Mouse (Mus musculus): Measurements from ENCODE around the gene Nqo2. TPM values are rescaled to one million over a fixed set of nuclear protein-coding genes. Genes with fewer than 3 reads are reported as not detected.
A peak's percentile ranks its signal among the peaks of the same experiment; 100 is the strongest.
"Not testable (repeated sequence)": the region's sequence is repeated elsewhere in the genome, so short reads cannot be mapped to it uniquely, and the experiment has no call there.

The Nqo2 gene
- 21.6 and 24.0 TPM in 2 replicates for polyA plus RNA-seq (2016; fragmentation: Nextera tagmentation; extraction: Ambion mirVana)

- Histone ChIP-seq H3K9me3 (no peaks in the 10 kb centered on the region), H3K27ac (replicated peaks) (peak within 1 kb of the TSS; percentile 93), H3K27me3 (replicated peaks; ENCODE audit: low read depth, poor library complexity, severe bottlenecking) (no peaks in the 10 kb centered on the region), H3K4me1 (peaks cover 11% of the 10 kb centered on the region), H3K4me3 (peak within 1 kb of the TSS; percentile 69), H3K36me3 (replicated peaks) (no peaks in the 10 kb centered on the region)
- 3% methylated on average over 22 of the region's 22 CpGs for WGBS
- peak; percentile 87 for DNase-seq (ENCODE audit: low spot score)
Observed at GRCm38 (mm10) chr13:33964206-33965046, at the start of gene Nqo2. Gene Nqo2, plus strand, starts transcription at chr13:33964687.

GRCm38 (mm10) chr13:33921041-33921440 is 43.4 kb upstream of the Nqo2 start:
- Histone ChIP-seq H3K4me3 (no peak overlapping the region), H3K9me3 (no peaks in the 10 kb centered on the region), H3K36me3 (replicated peaks) (peaks cover 24% of the 10 kb centered on the region), H3K27me3 (replicated peaks; ENCODE audit: low read depth, poor library complexity, severe bottlenecking) (no peaks in the 10 kb centered on the region), H3K4me1 (no peaks in the 10 kb centered on the region), H3K27ac (replicated peaks) (no peak overlapping the region)
- 92% methylated on average over 6 of the region's 6 CpGs for WGBS
- no peak for DNase-seq (ENCODE audit: low spot score)

- DNase-seq (ENCODE audit: low spot score), result no peak
- Histone ChIP-seq H3K4me1 (no peaks in the 10 kb centered on the region), H3K36me3 (replicated peaks) (peaks cover 24% of the 10 kb centered on the region), H3K4me3 (no peak overlapping the region), H3K27ac (replicated peaks) (no peak overlapping the region), H3K27me3 (replicated peaks; ENCODE audit: low read depth, poor library complexity, severe bottlenecking) (no peaks in the 10 kb centered on the region), H3K9me3 (no peaks in the 10 kb centered on the region)
- WGBS, result 84% methylated on average over 5 of the region's 5 CpGs
Observed at GRCm38 (mm10) chr13:33921699-33922098, 42.8 kb upstream of the Nqo2 start.

GRCm38 (mm10) chr13:33930281-33930680 is 34.2 kb upstream of the Nqo2 start:
- H3K27ac ChIP-seq (replicated peaks), result no peak overlapping the region
- no peak for DNase-seq (ENCODE audit: low spot score)
- 80% methylated on average over 2 of the region's 2 CpGs for WGBS

GRCm38 (mm10) chr13:33930912-33931311 is 33.6 kb upstream of the Nqo2 start:
- no peak for DNase-seq (ENCODE audit: low spot score)
- no peak overlapping the region for H3K4me3 ChIP-seq
- no peak overlapping the region for H3K27ac ChIP-seq (replicated peaks)
- no peaks in the 10 kb centered on the region for H3K36me3 ChIP-seq (replicated peaks)
- H3K27me3 ChIP-seq (replicated peaks; ENCODE audit: low read depth, poor library complexity, severe bottlenecking), result no peaks in the 10 kb centered on the region
- H3K4me1 ChIP-seq, result peaks cover 10% of the 10 kb centered on the region
- WGBS, result 85% methylated on average over 3 of the region's 3 CpGs
- H3K9me3 ChIP-seq, result no peaks in the 10 kb centered on the region

More at GRCm38 (mm10) chr13:33930281-33930680, 34.2 kb upstream of the Nqo2 start:
- Histone ChIP-seq H3K27me3 (replicated peaks; ENCODE audit: low read depth, poor library complexity, severe bottlenecking) (no peaks in the 10 kb centered on the region), H3K4me3 (no peak overlapping the region), H3K9me3 (no peaks in the 10 kb centered on the region), H3K36me3 (replicated peaks) (no peaks in the 10 kb centered on the region), H3K4me1 (peaks cover 3% of the 10 kb centered on the region)

- Histone ChIP-seq H3K4me1 (peaks cover 14% of the 10 kb centered on the region), H3K27me3 (replicated peaks; ENCODE audit: low read depth, poor library complexity, severe bottlenecking) (no peaks in the 10 kb centered on the region), H3K27ac (replicated peaks) (no peak overlapping the region), H3K9me3 (no peaks in the 10 kb centered on the region), H3K36me3 (replicated peaks) (no peaks in the 10 kb centered on the region), H3K4me3 (peak overlapping the region; percentile 76; the same call in 1 of the 2 replicates)
- DNase-seq (ENCODE audit: low spot score), result no peak
- 79% methylated on average over 6 of the region's 6 CpGs for WGBS
Observed at GRCm38 (mm10) chr13:33934743-33935142, 29.7 kb upstream of the Nqo2 start.

GRCm38 (mm10) chr13:33935465-33936181 is 28.9 kb upstream of the Nqo2 start:
- under 1% methylated on average over 44 of the region's 44 CpGs for WGBS
- peak overlapping the region; percentile 86 for H3K27ac ChIP-seq (replicated peaks)
- H3K4me1 ChIP-seq, result peaks cover 14% of the 10 kb centered on the region
- H3K4me3 ChIP-seq, result peak overlapping the region; percentile 76
- H3K27me3 ChIP-seq (replicated peaks; ENCODE audit: low read depth, poor library complexity, severe bottlenecking), result no peaks in the 10 kb centered on the region
- no peaks in the 10 kb centered on the region for H3K36me3 ChIP-seq (replicated peaks)
- H3K9me3 ChIP-seq, result no peaks in the 10 kb centered on the region
- DNase-seq (ENCODE audit: low spot score), result peak; percentile 71

- DNase-seq (ENCODE audit: low spot score), result no peak
- Histone ChIP-seq H3K4me1 (peaks cover 14% of the 10 kb centered on the region), H3K9me3 (no peaks in the 10 kb centered on the region), H3K27ac (replicated peaks) (no peak overlapping the region), H3K4me3 (no peak overlapping the region), H3K36me3 (replicated peaks) (no peaks in the 10 kb centered on the region), H3K27me3 (replicated peaks; ENCODE audit: low read depth, poor library complexity, severe bottlenecking) (no peaks in the 10 kb centered on the region)
- 93% methylated on average over 5 of the region's 5 CpGs for WGBS
Observed at GRCm38 (mm10) chr13:33937151-33937550, 27.3 kb upstream of the Nqo2 start.

- H3K27ac ChIP-seq (replicated peaks); H3K9me3 ChIP-seq; DNase-seq (ENCODE audit: low spot score); H3K4me3 ChIP-seq; H3K27me3 ChIP-seq (replicated peaks; ENCODE audit: low read depth, poor library complexity, severe bottlenecking); H3K36me3 ChIP-seq (replicated peaks): not testable (repeated sequence)
- H3K4me1 ChIP-seq, result peaks cover 14% of the 10 kb centered on the region
Observed at GRCm38 (mm10) chr13:33937587-33937986, 26.9 kb upstream of the Nqo2 start.

GRCm38 (mm10) chr13:33941288-33941808 is 23.1 kb upstream of the Nqo2 start:
- WGBS, result 90% methylated on average over 5 of the region's 5 CpGs
- H3K4me3 ChIP-seq, result no peak overlapping the region
- H3K27me3 ChIP-seq (replicated peaks; ENCODE audit: low read depth, poor library complexity, severe bottlenecking), result no peaks in the 10 kb centered on the region
- DNase-seq (ENCODE audit: low spot score), result no peak
- no peaks in the 10 kb centered on the region for H3K36me3 ChIP-seq (replicated peaks)
- no peaks in the 10 kb centered on the region for H3K9me3 ChIP-seq
- H3K27ac ChIP-seq (replicated peaks), result no peak overlapping the region
- H3K4me1 ChIP-seq, result no peaks in the 10 kb centered on the region

GRCm38 (mm10) chr13:33942212-33942779 is 22.2 kb upstream of the Nqo2 start:
- Histone ChIP-seq H3K9me3 (no peaks in the 10 kb centered on the region), H3K27ac (replicated peaks) (no peak overlapping the region), H3K27me3 (replicated peaks; ENCODE audit: low read depth, poor library complexity, severe bottlenecking) (no peaks in the 10 kb centered on the region), H3K4me1 (no peaks in the 10 kb centered on the region), H3K36me3 (replicated peaks) (no peaks in the 10 kb centered on the region), H3K4me3 (no peak overlapping the region)
- peak; percentile 40 for DNase-seq (ENCODE audit: low spot score)
- WGBS, result 51% methylated on average over 4 of the region's 4 CpGs

GRCm38 (mm10) chr13:33951308-33952074 is 13.0 kb upstream of the Nqo2 start:
- no peak overlapping the region for H3K4me3 ChIP-seq
- WGBS, result 79% methylated on average over 4 of the region's 4 CpGs
- no peaks in the 10 kb centered on the region for H3K27me3 ChIP-seq (replicated peaks; ENCODE audit: low read depth, poor library complexity, severe bottlenecking)
- no peaks in the 10 kb centered on the region for H3K9me3 ChIP-seq
- no peaks in the 10 kb centered on the region for H3K4me1 ChIP-seq
- no peaks in the 10 kb centered on the region for H3K36me3 ChIP-seq (replicated peaks)
- H3K27ac ChIP-seq (replicated peaks), result no peak overlapping the region
- no peak for DNase-seq (ENCODE audit: low spot score)
